Mouse (Mus musculus) lung, postnatal 14 days (tissue): ENCODE results near the gene Hoxa2.

Source experiments
- DNase-seq: peaks from one replicate; pipeline ENCODE4 v3.0.0; 2021

Hoxa2 gene

GRCm38 (mm10) chr6:52137841-52138535 lies 26.6 kb downstream of the Hoxa2 start:
- no peak for DNase-seq

DNA sequence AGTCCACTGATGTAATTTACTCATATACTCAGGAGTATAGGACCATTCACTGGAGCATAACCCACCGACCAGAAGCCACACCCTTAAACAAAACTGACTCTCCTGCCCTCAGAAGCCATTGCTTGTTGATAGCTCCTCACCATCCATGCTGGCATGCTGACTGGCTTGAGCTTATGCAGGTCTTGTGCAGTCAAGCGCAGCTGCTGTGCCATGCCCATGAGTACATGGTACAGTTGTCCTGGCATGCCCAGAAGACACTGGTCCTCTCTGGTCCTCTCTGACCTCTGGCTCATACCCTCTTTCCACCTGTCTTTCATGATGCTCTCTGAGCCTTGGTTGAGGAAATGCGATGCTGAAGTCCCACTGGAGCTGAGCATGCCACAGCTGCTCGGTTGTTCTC lies 41.0 kb downstream of the Hoxa2 start:
- no peak for DNase-seq

DNA sequence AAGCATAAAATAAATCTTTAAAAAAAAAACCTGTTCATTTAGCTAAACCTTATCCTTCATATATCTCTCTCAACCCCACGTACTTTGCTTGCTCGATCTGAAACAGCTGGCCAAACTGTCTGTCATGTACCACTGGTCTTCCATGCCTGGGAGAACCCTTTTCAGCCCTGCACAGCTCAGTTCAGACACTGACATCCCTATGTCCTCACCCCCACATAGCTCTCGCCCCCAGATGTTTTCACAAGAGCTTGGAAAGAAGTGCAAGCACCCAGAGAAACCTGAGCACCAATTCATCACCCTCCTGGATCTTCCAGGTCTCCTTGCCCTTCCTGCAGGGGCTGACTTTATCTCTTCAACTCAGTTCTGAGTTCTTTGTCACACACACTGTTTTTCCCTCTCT lies 43.5 kb downstream of the Hoxa2 start:
- DNase-seq: no peak

- DNase-seq: no peak
Observed at GRCm38 (mm10) chr6:52118903-52119635, 45.6 kb downstream of the Hoxa2 start.

- no peak for DNase-seq
Observed at GRCm38 (mm10) chr6:52115899-52116298, 48.7 kb downstream of the Hoxa2 start.
